Comparison of ENCODE assay signal across 18 mouse cellular contexts in the genomic region with DNA sequence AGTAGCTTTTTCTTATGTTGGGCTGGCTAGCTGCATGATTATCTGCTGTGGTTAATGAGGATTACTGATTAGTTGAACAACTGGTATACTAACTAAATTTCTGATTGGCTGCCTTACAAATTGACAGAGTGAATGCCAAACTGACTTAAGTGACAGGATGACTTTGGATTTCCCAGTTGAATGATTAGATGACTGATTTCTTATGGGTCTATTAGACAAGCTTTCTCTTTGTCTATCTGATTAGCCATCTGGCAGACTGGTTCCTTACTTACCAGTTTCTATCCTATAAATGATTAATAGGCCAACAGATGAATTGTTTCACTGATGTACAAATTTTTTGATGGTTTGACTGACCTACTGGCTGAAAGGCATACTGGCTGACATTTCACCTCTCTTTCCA.
"Had no signal": no experiment of that assay in that cellular context is flagged by ENCODE, and none has a peak within 500 bp of the region (broad histone marks: within the 10 kb centered on the region; RNA-seq: fewer than 3 reads in every experiment).

No protein-coding gene starts in this region.

- H3K4me3 ChIP-seq: lung, embryonic 15.5 days; megakaryocyte, embryonic 14.5 days; midbrain, embryonic 13.5 days; midbrain, embryonic 15.5 days; neural tube, embryonic 12.5 days; stomach, embryonic 15.5 days had no signal

- H3K27ac ChIP-seq: lung, embryonic 15.5 days; macrophage; midbrain, embryonic 13.5 days; midbrain, embryonic 15.5 days; neural tube, embryonic 12.5 days; stomach, embryonic 15.5 days; stomach, postnatal 0 days had no signal

- H3K4me1 ChIP-seq: lung, embryonic 15.5 days; megakaryocyte, embryonic 14.5 days; midbrain, embryonic 13.5 days; midbrain, embryonic 15.5 days; neural tube, embryonic 12.5 days; stomach, embryonic 15.5 days had no signal

- H3K9me3 ChIP-seq: lung, embryonic 15.5 days; megakaryocyte, embryonic 14.5 days; midbrain, embryonic 13.5 days; midbrain, embryonic 15.5 days; neural tube, embryonic 12.5 days; stomach, embryonic 15.5 days had no signal

- H3K36me3 ChIP-seq: lung, embryonic 15.5 days; midbrain, embryonic 13.5 days; midbrain, embryonic 15.5 days; neural tube, embryonic 12.5 days; stomach, embryonic 15.5 days had no signal

- DNase-seq: liver, postnatal 0 days; lung, adult 2 months; lung, postnatal 14 days; lung, postnatal 36 days; right cerebral cortex, postnatal 14 days; thymus, adult 2 months; thymus, postnatal 25 days; thymus, postnatal 4 days had no signal

- H3K4me2 ChIP-seq: lung, embryonic 15.5 days; midbrain, embryonic 11.5 days; midbrain, embryonic 13.5 days; midbrain, embryonic 15.5 days; neural tube, embryonic 12.5 days; stomach, embryonic 15.5 days had no signal

- H3K27me3 ChIP-seq: lung, embryonic 15.5 days; megakaryocyte, embryonic 14.5 days; midbrain, embryonic 13.5 days; midbrain, embryonic 15.5 days; neural tube, embryonic 12.5 days; stomach, embryonic 15.5 days had no signal

- H3K9ac ChIP-seq: liver, postnatal 0 days; lung, embryonic 15.5 days; midbrain, embryonic 13.5 days; midbrain, embryonic 15.5 days; neural tube, embryonic 12.5 days; stomach, embryonic 15.5 days had no signal

- ATAC-seq: liver, postnatal 0 days; lung, postnatal 0 days; midbrain, embryonic 13.5 days; midbrain, embryonic 15.5 days had no signal
